In the genomic region with DNA sequence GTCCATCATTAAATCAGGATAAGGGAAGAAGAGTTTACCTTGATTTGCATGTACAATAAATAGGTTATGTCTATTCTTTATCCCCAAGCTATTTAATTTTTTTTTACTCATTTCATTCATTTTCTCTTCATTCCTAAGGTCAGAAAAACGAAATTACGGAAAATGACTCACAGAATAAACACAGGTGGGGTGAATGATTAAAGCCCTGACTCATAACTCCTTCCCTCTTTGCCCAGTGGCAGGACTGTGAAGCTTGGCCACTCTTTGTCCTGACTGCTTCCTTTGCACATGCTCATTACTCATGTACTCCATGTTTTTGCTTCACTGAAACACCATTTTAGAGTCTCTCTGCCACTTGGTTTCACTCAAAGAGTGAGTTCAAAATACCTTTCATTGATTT, we compare ENCODE assay signal across 22 mouse cellular contexts. TPM values are rescaled to one million over a fixed set of nuclear protein-coding genes. Genes with fewer than 3 reads are reported as not detected.
"Had no signal": no experiment of that assay in that cellular context is flagged by ENCODE, and none has a peak within 500 bp of the region (broad histone marks: within the 10 kb centered on the region; RNA-seq: fewer than 3 reads in every experiment).

No protein-coding gene starts in this region.

- H3K4me3 ChIP-seq: limb, embryonic 10.5 days; limb, embryonic 13.5 days; liver, embryonic 12.5 days; liver, embryonic 15.5 days; lung, embryonic 15.5 days; midbrain, embryonic 15.5 days; neural tube, embryonic 13.5 days; stomach, embryonic 15.5 days had no signal

- ATAC-seq: liver, embryonic 12.5 days; midbrain, embryonic 15.5 days had no signal

- H3K4me2 ChIP-seq: limb, embryonic 13.5 days; liver, embryonic 12.5 days; liver, embryonic 15.5 days; lung, embryonic 15.5 days; midbrain, embryonic 11.5 days; midbrain, embryonic 15.5 days; neural tube, embryonic 13.5 days; stomach, embryonic 15.5 days had no signal

- H3K27me3 ChIP-seq: limb, embryonic 13.5 days; liver, embryonic 12.5 days; liver, embryonic 15.5 days; lung, embryonic 15.5 days; midbrain, embryonic 15.5 days; neural tube, embryonic 13.5 days; stomach, embryonic 15.5 days had no signal

- H3K9ac ChIP-seq: limb, embryonic 13.5 days; liver, embryonic 12.5 days; liver, embryonic 15.5 days; lung, embryonic 15.5 days; midbrain, embryonic 15.5 days; neural tube, embryonic 13.5 days; stomach, embryonic 15.5 days had no signal

- DNase-seq: kidney, adult 2 months; kidney, postnatal 25 days; layer of hippocampus, adult 9-11 months; liver; lung, adult 18-20 months; lung, postnatal 10 days; lung, postnatal 36 days; retina, postnatal 1 day; right cerebral cortex, postnatal 25 days; spleen, adult 18-20 months; thymus, postnatal 25 days had no signal

- H3K27ac ChIP-seq: kidney, postnatal 0 days; limb, embryonic 10.5 days; limb, embryonic 13.5 days; liver, embryonic 12.5 days; liver, embryonic 15.5 days; lung, embryonic 15.5 days; midbrain, embryonic 15.5 days; neural tube, embryonic 13.5 days; stomach, embryonic 15.5 days had no signal

- H3K36me3 ChIP-seq: limb, embryonic 10.5 days; limb, embryonic 13.5 days; liver, embryonic 12.5 days; liver, embryonic 15.5 days; lung, embryonic 15.5 days; midbrain, embryonic 15.5 days; neural tube, embryonic 13.5 days; stomach, embryonic 15.5 days had no signal

- H3K9me3 ChIP-seq: limb, embryonic 10.5 days; limb, embryonic 13.5 days; liver, embryonic 12.5 days; liver, embryonic 15.5 days; lung, embryonic 15.5 days; midbrain, embryonic 15.5 days; neural tube, embryonic 13.5 days; stomach, embryonic 15.5 days had no signal

- H3K4me1 ChIP-seq: limb, embryonic 10.5 days; limb, embryonic 13.5 days; liver, embryonic 12.5 days; liver, embryonic 15.5 days; lung, embryonic 15.5 days; midbrain, embryonic 15.5 days; neural tube, embryonic 13.5 days; stomach, embryonic 15.5 days had no signal

RNA-seq across cellular contexts. Expression of gene Ptprd, which starts 24.1 kb away (rescaled TPM):
- total RNA-seq: megakaryocyte-erythroid progenitor cell, adult 5-6 weeks had no signal
